Comparison of ENCODE assay signal across 31 mouse cellular contexts in genomic region chr1:174422959-174423358, GRCm38 (mm10). TPM values are rescaled to one million over a fixed set of nuclear protein-coding genes. Genes with fewer than 3 reads are reported as not detected.
"Had no signal": no experiment of that assay in that cellular context is flagged by ENCODE, and none has a peak within 500 bp of the region (broad histone marks: within the 10 kb centered on the region; RNA-seq: fewer than 3 reads in every experiment).

No protein-coding gene starts in this region.

- H3K4me2 ChIP-seq: limb, embryonic 13.5 days; lung, embryonic 15.5 days; midbrain, embryonic 13.5 days; neural tube, embryonic 12.5 days; neural tube, embryonic 15.5 days; stomach, embryonic 15.5 days had no signal

- H3K9me3 ChIP-seq: limb, embryonic 10.5 days; limb, embryonic 13.5 days; lung, embryonic 15.5 days; midbrain, embryonic 10.5 days; midbrain, embryonic 13.5 days; neural tube, embryonic 12.5 days; neural tube, embryonic 15.5 days; stomach, embryonic 15.5 days had no signal

- H3K36me3 ChIP-seq: limb, embryonic 10.5 days; limb, embryonic 13.5 days; lung, embryonic 15.5 days; midbrain, embryonic 10.5 days; midbrain, embryonic 13.5 days; neural tube, embryonic 12.5 days; neural tube, embryonic 15.5 days; stomach, embryonic 15.5 days had no signal

- H3K27ac ChIP-seq: kidney, postnatal 0 days; layer of hippocampus, adult 2 months; limb, embryonic 10.5 days; limb, embryonic 13.5 days; lung, embryonic 15.5 days; midbrain, embryonic 10.5 days; midbrain, embryonic 13.5 days; neural tube, embryonic 12.5 days; neural tube, embryonic 15.5 days; stomach, embryonic 15.5 days had no signal

- H3K4me3 ChIP-seq: layer of hippocampus, adult 2 months; limb, embryonic 10.5 days; limb, embryonic 13.5 days; lung, embryonic 15.5 days; midbrain, embryonic 10.5 days; midbrain, embryonic 13.5 days; neural tube, embryonic 12.5 days; neural tube, embryonic 15.5 days; stomach, embryonic 15.5 days had no signal

- H3K27me3 ChIP-seq: limb, embryonic 13.5 days; lung, embryonic 15.5 days; midbrain, embryonic 13.5 days; neural tube, embryonic 12.5 days; neural tube, embryonic 15.5 days; stomach, embryonic 15.5 days had no signal

- ATAC-seq: intestine, postnatal 0 days; midbrain, embryonic 13.5 days; midbrain, embryonic 16.5 days had no signal

- DNase-seq: kidney, adult 2 months; kidney, postnatal 25 days; layer of hippocampus, adult 9-11 months; lung, postnatal 10 days; lung, postnatal 36 days; right cerebral cortex, adult 18-20 months; right cerebral cortex, postnatal 14 days; right cerebral cortex, postnatal 4 days; thymus, postnatal 36 days had no signal

- H3K9ac ChIP-seq: limb, embryonic 13.5 days; lung, embryonic 15.5 days; midbrain, embryonic 13.5 days; neural tube, embryonic 12.5 days; neural tube, embryonic 15.5 days; stomach, embryonic 15.5 days had no signal

- H3K4me1 ChIP-seq: limb, embryonic 10.5 days; limb, embryonic 13.5 days; lung, embryonic 15.5 days; midbrain, embryonic 10.5 days; midbrain, embryonic 13.5 days; neural tube, embryonic 12.5 days; neural tube, embryonic 15.5 days; stomach, embryonic 15.5 days had no signal

RNA-seq across cellular contexts. Expression of gene Olfr414, which starts 0.9 kb away (rescaled TPM):
- total RNA-seq: layer of hippocampus, adult 2 months; layer of hippocampus, postnatal 25 days; left cerebral cortex, adult 18-20 months; left cerebral cortex, postnatal 25 days; liver, adult 2 months; megakaryocyte, adult 5-6 weeks had no signal
- polyA plus RNA-seq: intestine, embryonic 14.5 days; intestine, postnatal 0 days; kidney, adult 2 months; kidney, embryonic 14.5 days; kidney, postnatal 0 days; large intestine, adult 2 months; limb, embryonic 10.5 days; limb, embryonic 13.5 days; liver, adult 2 months; lung, embryonic 15.5 days; midbrain, embryonic 10.5 days; midbrain, embryonic 13.5 days; midbrain, embryonic 16.5 days; neural tube, embryonic 12.5 days; neural tube, embryonic 15.5 days; stomach, embryonic 15.5 days; thymus, postnatal 0 days; urinary bladder, adult 2 months had no signal

RNA-seq across cellular contexts. Expression of gene Olfr220, which starts 18.9 kb away (rescaled TPM):
- total RNA-seq: layer of hippocampus, adult 2 months; layer of hippocampus, postnatal 25 days; left cerebral cortex, adult 18-20 months; left cerebral cortex, postnatal 25 days; liver, adult 2 months; megakaryocyte, adult 5-6 weeks had no signal
- polyA plus RNA-seq: intestine, embryonic 14.5 days; intestine, postnatal 0 days; kidney, adult 2 months; kidney, embryonic 14.5 days; kidney, postnatal 0 days; large intestine, adult 2 months; limb, embryonic 10.5 days; limb, embryonic 13.5 days; liver, adult 2 months; lung, embryonic 15.5 days; midbrain, embryonic 10.5 days; midbrain, embryonic 13.5 days; midbrain, embryonic 16.5 days; neural tube, embryonic 12.5 days; neural tube, embryonic 15.5 days; stomach, embryonic 15.5 days; thymus, postnatal 0 days; urinary bladder, adult 2 months had no signal

RNA-seq across cellular contexts. Expression of gene Olfr248, which starts 32.1 kb away (rescaled TPM):
- total RNA-seq: layer of hippocampus, adult 2 months; layer of hippocampus, postnatal 25 days; left cerebral cortex, adult 18-20 months; left cerebral cortex, postnatal 25 days; liver, adult 2 months; megakaryocyte, adult 5-6 weeks had no signal
- polyA plus RNA-seq: intestine, embryonic 14.5 days; intestine, postnatal 0 days; kidney, adult 2 months; kidney, embryonic 14.5 days; kidney, postnatal 0 days; large intestine, adult 2 months; limb, embryonic 10.5 days; limb, embryonic 13.5 days; liver, adult 2 months; lung, embryonic 15.5 days; midbrain, embryonic 10.5 days; midbrain, embryonic 13.5 days; midbrain, embryonic 16.5 days; neural tube, embryonic 12.5 days; neural tube, embryonic 15.5 days; stomach, embryonic 15.5 days; thymus, postnatal 0 days; urinary bladder, adult 2 months had no signal

RNA-seq across cellular contexts. Expression of gene Olfr417, which starts 58.0 kb away (rescaled TPM):
- total RNA-seq: layer of hippocampus, adult 2 months; layer of hippocampus, postnatal 25 days; left cerebral cortex, adult 18-20 months; left cerebral cortex, postnatal 25 days; liver, adult 2 months had no signal
- polyA plus RNA-seq: intestine, embryonic 14.5 days; intestine, postnatal 0 days; kidney, adult 2 months; kidney, embryonic 14.5 days; kidney, postnatal 0 days; large intestine, adult 2 months; limb, embryonic 10.5 days; limb, embryonic 13.5 days; liver, adult 2 months; lung, embryonic 15.5 days; midbrain, embryonic 10.5 days; midbrain, embryonic 13.5 days; midbrain, embryonic 16.5 days; neural tube, embryonic 12.5 days; neural tube, embryonic 15.5 days; stomach, embryonic 15.5 days; thymus, postnatal 0 days; urinary bladder, adult 2 months had no signal
